In the genomic region with DNA sequence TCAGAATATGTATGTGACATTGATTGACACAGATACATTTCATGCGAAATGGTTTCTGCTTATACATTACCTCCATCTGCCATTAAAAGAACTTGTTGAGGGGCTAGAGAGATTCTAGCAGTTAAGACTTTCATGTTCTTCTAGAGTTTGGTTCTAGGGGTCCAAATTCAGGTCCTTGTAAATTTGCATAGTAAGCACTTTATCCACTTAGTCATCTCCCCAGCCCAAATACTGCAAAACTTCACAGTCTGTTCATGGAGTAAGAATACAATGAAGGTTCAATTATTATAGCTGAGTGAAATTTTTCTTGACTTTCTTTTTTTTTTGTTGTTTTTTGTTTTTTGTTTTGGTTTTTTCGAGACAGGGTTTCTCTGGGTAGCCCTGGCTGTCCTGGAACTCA, we compare ENCODE assay signal across 16 mouse cellular contexts.
"Had no signal": no experiment of that assay in that cellular context is flagged by ENCODE, and none has a peak within 500 bp of the region (broad histone marks: within the 10 kb centered on the region; RNA-seq: fewer than 3 reads in every experiment).

No protein-coding gene starts in this region.

- H3K4me3 ChIP-seq: neural tube, embryonic 13.5 days; neural tube, embryonic 15.5 days; stomach, embryonic 15.5 days had no signal

- H3K27me3 ChIP-seq: neural tube, embryonic 13.5 days; neural tube, embryonic 15.5 days; stomach, embryonic 15.5 days had no signal

- H3K9me3 ChIP-seq: neural tube, embryonic 13.5 days; neural tube, embryonic 15.5 days; stomach, embryonic 15.5 days had no signal

- H3K27ac ChIP-seq: neural tube, embryonic 13.5 days; neural tube, embryonic 15.5 days; stomach, embryonic 15.5 days; stomach, postnatal 0 days had no signal

- H3K4me1 ChIP-seq: stomach, embryonic 15.5 days had no signal

- H3K4me2 ChIP-seq: neural tube, embryonic 13.5 days; neural tube, embryonic 15.5 days; stomach, embryonic 15.5 days had no signal

- H3K36me3 ChIP-seq: neural tube, embryonic 13.5 days; neural tube, embryonic 15.5 days; stomach, embryonic 15.5 days had no signal

- H3K9ac ChIP-seq: neural tube, embryonic 13.5 days; neural tube, embryonic 15.5 days; stomach, embryonic 15.5 days had no signal

- DNase-seq: retina, postnatal 1 day; right cerebral cortex, adult 18-20 months; right cerebral cortex, postnatal 14 days; right cerebral cortex, postnatal 25 days; right cerebral cortex, postnatal 4 days; spleen, adult 18-20 months; thymus, adult 18-20 months; thymus, adult 2 months; thymus, postnatal 14 days; thymus, postnatal 25 days; thymus, postnatal 36 days; thymus, postnatal 4 days had no signal
